Mouse (Mus musculus): ENCODE data around the gene Ganab. TPM values are rescaled to one million over a fixed set of nuclear protein-coding genes. Genes with fewer than 3 reads are reported as not detected.

The Ganab gene
- polyA plus RNA-seq (2014; fragmentation: Illumina TruSeq; extraction: RNeasy Lipid Tissue Mini Kit (QIAGEN cat#74804); ENCODE audit: low read depth, low replicate concordance), result 79.5 TPM

GRCm38 (mm10) chr19:8897865-8898495 is at the start of gene Ganab:
TSS of gene Ganab (plus strand) at chr19:8898071.

GRCm38 (mm10) chr19:8850402-8850901 is 47.4 kb upstream of the Ganab start, which contains the start of gene Lrrn4cl:
TSS of gene Lrrn4cl (plus strand) at chr19:8850768.

GRCm38 (mm10) chr19:8871267-8872186 is 26.3 kb upstream of the Ganab start, which contains the start of gene Ubxn1:
TSS of gene Ubxn1 (plus strand) at chr19:8871496.

GRCm38 (mm10) chr19:8880311-8881033 is 17.4 kb upstream of the Ganab start, which contains the start of gene Uqcc3:
TSS of gene Uqcc3 (minus strand) at chr19:8880923.

GRCm38 (mm10) chr19:8883616-8884015 is 14.3 kb upstream of the Ganab start, which contains the start of the genes Lbhd1 and Gm49403:
TSS of gene Lbhd1 (plus strand) at chr19:8883732.
TSS of gene Gm49403 (plus strand) at chr19:8883930.

GRCm38 (mm10) chr19:8888511-8889385 is 9.1 kb upstream of the Ganab start, which contains the start of the genes 1810009A15Rik and Gm49416:
TSS of gene 1810009A15Rik (plus strand) at chr19:8888853.
TSS of gene Gm49416 (plus strand) at chr19:8888926.

GRCm38 (mm10) chr19:8892829-8893766 is 4.8 kb upstream of the Ganab start, which contains the start of gene Ints5:
TSS of gene Ints5 (plus strand) at chr19:8893005.

GRCm38 (mm10) chr19:8920073-8920736 is 22.3 kb downstream of the Ganab start, which contains the start of gene B3gat3:
TSS of gene B3gat3 (plus strand) at chr19:8920374.

GRCm38 (mm10) chr19:8929224-8930088 is 31.6 kb downstream of the Ganab start, which contains the start of the genes Rom1 and Eml3:
TSS of gene Rom1 (minus strand) at chr19:8929356.
TSS of gene Eml3 (plus strand) at chr19:8929552.

GRCm38 (mm10) chr19:8941515-8942217 is 43.8 kb downstream of the Ganab start, which contains the start of gene Mta2:
TSS of gene Mta2 (plus strand) at chr19:8941875.

GRCm38 (mm10) chr19:8953135-8954039 is 55.5 kb downstream of the Ganab start, which contains the start of gene Tut1:
TSS of gene Tut1 (plus strand) at chr19:8953847.

Other genes starting within 250 kb of the Ganab start
- 0.08 TPM for gene Chrm1, start 234.3 kb upstream of the Ganab start, polyA plus RNA-seq (2014; fragmentation: Illumina TruSeq; extraction: RNeasy Lipid Tissue Mini Kit (QIAGEN cat#74804); ENCODE audit: low read depth, low replicate concordance)
- 49.2 TPM for gene Slc3a2, start 174.7 kb upstream of the Ganab start, polyA plus RNA-seq (2014; fragmentation: Illumina TruSeq; extraction: RNeasy Lipid Tissue Mini Kit (QIAGEN cat#74804); ENCODE audit: low read depth, low replicate concordance)
- gene Wdr74, start 162.2 kb upstream of the Ganab start, polyA plus RNA-seq (2014; fragmentation: Illumina TruSeq; extraction: RNeasy Lipid Tissue Mini Kit (QIAGEN cat#74804); ENCODE audit: low read depth, low replicate concordance), result 8.7 TPM
- gene 1700092M07Rik, start 157.4 kb upstream of the Ganab start, polyA plus RNA-seq (2014; fragmentation: Illumina TruSeq; extraction: RNeasy Lipid Tissue Mini Kit (QIAGEN cat#74804); ENCODE audit: low read depth, low replicate concordance), result not detected
- 45.2 TPM for gene Stx5a, start 156.7 kb upstream of the Ganab start, polyA plus RNA-seq (2014; fragmentation: Illumina TruSeq; extraction: RNeasy Lipid Tissue Mini Kit (QIAGEN cat#74804); ENCODE audit: low read depth, low replicate concordance)
- 39.4 TPM for gene Nxf1, start 141.0 kb upstream of the Ganab start, polyA plus RNA-seq (2014; fragmentation: Illumina TruSeq; extraction: RNeasy Lipid Tissue Mini Kit (QIAGEN cat#74804); ENCODE audit: low read depth, low replicate concordance)
- gene Tmem223, start 127.1 kb upstream of the Ganab start, polyA plus RNA-seq (2014; fragmentation: Illumina TruSeq; extraction: RNeasy Lipid Tissue Mini Kit (QIAGEN cat#74804); ENCODE audit: low read depth, low replicate concordance), result 19.2 TPM
- gene Tmem179b, start 123.6 kb upstream of the Ganab start, polyA plus RNA-seq (2014; fragmentation: Illumina TruSeq; extraction: RNeasy Lipid Tissue Mini Kit (QIAGEN cat#74804); ENCODE audit: low read depth, low replicate concordance), result 30.8 TPM
- not detected for gene Taf6l, start 111.7 kb upstream of the Ganab start, polyA plus RNA-seq (2014; fragmentation: Illumina TruSeq; extraction: RNeasy Lipid Tissue Mini Kit (QIAGEN cat#74804); ENCODE audit: low read depth, low replicate concordance)
- gene Polr2g, start 99.5 kb upstream of the Ganab start, polyA plus RNA-seq (2014; fragmentation: Illumina TruSeq; extraction: RNeasy Lipid Tissue Mini Kit (QIAGEN cat#74804); ENCODE audit: low read depth, low replicate concordance), result 19.2 TPM
- gene Zbtb3, start 95.5 kb upstream of the Ganab start, polyA plus RNA-seq (2014; fragmentation: Illumina TruSeq; extraction: RNeasy Lipid Tissue Mini Kit (QIAGEN cat#74804); ENCODE audit: low read depth, low replicate concordance), result not detected
- gene Ttc9c, start 78.7 kb upstream of the Ganab start, polyA plus RNA-seq (2014; fragmentation: Illumina TruSeq; extraction: RNeasy Lipid Tissue Mini Kit (QIAGEN cat#74804); ENCODE audit: low read depth, low replicate concordance), result 27.0 TPM
- gene Hnrnpul2, start 78.1 kb upstream of the Ganab start, polyA plus RNA-seq (2014; fragmentation: Illumina TruSeq; extraction: RNeasy Lipid Tissue Mini Kit (QIAGEN cat#74804); ENCODE audit: low read depth, low replicate concordance), result 49.7 TPM
- not detected for gene AC129217.1, start 68.3 kb upstream of the Ganab start, polyA plus RNA-seq (2014; fragmentation: Illumina TruSeq; extraction: RNeasy Lipid Tissue Mini Kit (QIAGEN cat#74804); ENCODE audit: low read depth, low replicate concordance)
- gene Bscl2, start 60.6 kb upstream of the Ganab start, polyA plus RNA-seq (2014; fragmentation: Illumina TruSeq; extraction: RNeasy Lipid Tissue Mini Kit (QIAGEN cat#74804); ENCODE audit: low read depth, low replicate concordance), result 6.6 TPM
- not detected for gene Gng3, start 58.9 kb upstream of the Ganab start, polyA plus RNA-seq (2014; fragmentation: Illumina TruSeq; extraction: RNeasy Lipid Tissue Mini Kit (QIAGEN cat#74804); ENCODE audit: low read depth, low replicate concordance)
- not detected for gene Lrrn4cl, start 47.3 kb upstream of the Ganab start, polyA plus RNA-seq (2014; fragmentation: Illumina TruSeq; extraction: RNeasy Lipid Tissue Mini Kit (QIAGEN cat#74804); ENCODE audit: low read depth, low replicate concordance)
- 32.8 TPM for gene Ubxn1, start 26.6 kb upstream of the Ganab start, polyA plus RNA-seq (2014; fragmentation: Illumina TruSeq; extraction: RNeasy Lipid Tissue Mini Kit (QIAGEN cat#74804); ENCODE audit: low read depth, low replicate concordance)
- gene Uqcc3, start 17.1 kb upstream of the Ganab start, polyA plus RNA-seq (2014; fragmentation: Illumina TruSeq; extraction: RNeasy Lipid Tissue Mini Kit (QIAGEN cat#74804); ENCODE audit: low read depth, low replicate concordance), result 2.7 TPM
- 49.1 TPM for gene Lbhd1, start 14.3 kb upstream of the Ganab start, polyA plus RNA-seq (2014; fragmentation: Illumina TruSeq; extraction: RNeasy Lipid Tissue Mini Kit (QIAGEN cat#74804); ENCODE audit: low read depth, low replicate concordance)
- gene Gm49403, start 14.1 kb upstream of the Ganab start, polyA plus RNA-seq (2014; fragmentation: Illumina TruSeq; extraction: RNeasy Lipid Tissue Mini Kit (QIAGEN cat#74804); ENCODE audit: low read depth, low replicate concordance), result not detected
- gene 1810009A15Rik, start 9.2 kb upstream of the Ganab start, polyA plus RNA-seq (2014; fragmentation: Illumina TruSeq; extraction: RNeasy Lipid Tissue Mini Kit (QIAGEN cat#74804); ENCODE audit: low read depth, low replicate concordance), result 9.1 TPM
- not detected for gene Gm49416, start 9.1 kb upstream of the Ganab start, polyA plus RNA-seq (2014; fragmentation: Illumina TruSeq; extraction: RNeasy Lipid Tissue Mini Kit (QIAGEN cat#74804); ENCODE audit: low read depth, low replicate concordance)
- 0.77 TPM for gene Ints5, start 5.1 kb upstream of the Ganab start, polyA plus RNA-seq (2014; fragmentation: Illumina TruSeq; extraction: RNeasy Lipid Tissue Mini Kit (QIAGEN cat#74804); ENCODE audit: low read depth, low replicate concordance)
- 6.2 TPM for gene B3gat3, start 22.3 kb downstream of the Ganab start, polyA plus RNA-seq (2014; fragmentation: Illumina TruSeq; extraction: RNeasy Lipid Tissue Mini Kit (QIAGEN cat#74804); ENCODE audit: low read depth, low replicate concordance)
- gene Rom1, start 31.3 kb downstream of the Ganab start, polyA plus RNA-seq (2014; fragmentation: Illumina TruSeq; extraction: RNeasy Lipid Tissue Mini Kit (QIAGEN cat#74804); ENCODE audit: low read depth, low replicate concordance), result 0.50 TPM
- 5.5 TPM for gene Eml3, start 31.5 kb downstream of the Ganab start, polyA plus RNA-seq (2014; fragmentation: Illumina TruSeq; extraction: RNeasy Lipid Tissue Mini Kit (QIAGEN cat#74804); ENCODE audit: low read depth, low replicate concordance)
- gene Mta2, start 43.8 kb downstream of the Ganab start, polyA plus RNA-seq (2014; fragmentation: Illumina TruSeq; extraction: RNeasy Lipid Tissue Mini Kit (QIAGEN cat#74804); ENCODE audit: low read depth, low replicate concordance), result 28.0 TPM
- gene Tut1, start 55.8 kb downstream of the Ganab start, polyA plus RNA-seq (2014; fragmentation: Illumina TruSeq; extraction: RNeasy Lipid Tissue Mini Kit (QIAGEN cat#74804); ENCODE audit: low read depth, low replicate concordance), result 2.6 TPM
- 44.9 TPM for gene Eef1g, start 69.0 kb downstream of the Ganab start, polyA plus RNA-seq (2014; fragmentation: Illumina TruSeq; extraction: RNeasy Lipid Tissue Mini Kit (QIAGEN cat#74804); ENCODE audit: low read depth, low replicate concordance)
- 3.2 TPM for gene Ahnak, start 91.2 kb downstream of the Ganab start, polyA plus RNA-seq (2014; fragmentation: Illumina TruSeq; extraction: RNeasy Lipid Tissue Mini Kit (QIAGEN cat#74804); ENCODE audit: low read depth, low replicate concordance)
- gene Scgb1a1, start 189.9 kb downstream of the Ganab start, polyA plus RNA-seq (2014; fragmentation: Illumina TruSeq; extraction: RNeasy Lipid Tissue Mini Kit (QIAGEN cat#74804); ENCODE audit: low read depth, low replicate concordance), result not detected
- gene Asrgl1, start 237.6 kb downstream of the Ganab start, polyA plus RNA-seq (2014; fragmentation: Illumina TruSeq; extraction: RNeasy Lipid Tissue Mini Kit (QIAGEN cat#74804); ENCODE audit: low read depth, low replicate concordance), result 7.7 TPM